Mouse (Mus musculus): ENCODE measurements around the gene Tcte1.

Tcte1 gene

DNA sequence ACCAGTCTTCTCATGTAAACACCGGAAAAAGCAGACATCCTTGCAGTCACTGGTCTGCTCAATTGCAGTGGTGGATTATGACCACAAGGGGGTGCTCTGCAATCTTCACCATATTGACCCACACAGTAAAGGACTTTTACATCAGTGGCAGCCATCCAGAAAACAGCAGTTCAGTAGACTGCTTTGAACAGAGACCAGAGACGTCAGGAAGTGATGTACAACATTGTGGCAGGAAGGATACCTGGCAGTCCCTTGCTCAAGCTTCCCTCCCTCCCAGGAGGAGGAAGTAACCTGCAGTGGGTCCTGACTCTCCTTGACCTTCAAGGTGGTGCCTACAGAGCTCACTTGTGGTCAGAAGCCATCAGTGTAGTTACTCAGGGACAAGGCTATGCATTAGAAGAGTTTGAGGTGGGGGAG is 58.3 kb downstream of the Tcte1 start:
- in situ Hi-C loops (cut with MboI, MseI), result loop anchor here in 1 of 2 experiments (5.0 kb wide), 1 partner anchor 46 kb away; no protein-coding TSS in a partner anchor

DNA sequence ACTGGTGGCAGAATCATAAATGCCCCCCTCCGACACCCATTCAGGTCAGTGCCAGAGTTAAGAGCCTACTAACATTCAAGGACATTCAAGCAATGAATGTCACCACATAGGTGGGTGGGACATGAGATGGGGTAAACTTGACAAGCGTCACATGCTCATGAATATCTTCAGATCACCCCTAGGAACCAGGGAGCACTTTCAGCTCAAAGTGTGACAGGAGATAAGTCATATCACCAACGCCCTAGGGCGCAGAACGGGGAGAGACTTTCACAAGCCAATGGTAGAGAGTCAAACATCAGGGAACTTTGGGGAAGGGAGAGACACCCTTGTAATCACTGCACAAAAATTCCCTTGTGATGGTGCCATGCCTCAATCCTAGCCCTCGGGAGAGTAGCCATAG is 59.0 kb downstream of the Tcte1 start:
- in situ Hi-C loops (cut with MboI, MseI), result loop anchor here in 1 of 2 experiments (5.0 kb wide), 1 partner anchor 45 kb away; no protein-coding TSS in a partner anchor

DNA sequence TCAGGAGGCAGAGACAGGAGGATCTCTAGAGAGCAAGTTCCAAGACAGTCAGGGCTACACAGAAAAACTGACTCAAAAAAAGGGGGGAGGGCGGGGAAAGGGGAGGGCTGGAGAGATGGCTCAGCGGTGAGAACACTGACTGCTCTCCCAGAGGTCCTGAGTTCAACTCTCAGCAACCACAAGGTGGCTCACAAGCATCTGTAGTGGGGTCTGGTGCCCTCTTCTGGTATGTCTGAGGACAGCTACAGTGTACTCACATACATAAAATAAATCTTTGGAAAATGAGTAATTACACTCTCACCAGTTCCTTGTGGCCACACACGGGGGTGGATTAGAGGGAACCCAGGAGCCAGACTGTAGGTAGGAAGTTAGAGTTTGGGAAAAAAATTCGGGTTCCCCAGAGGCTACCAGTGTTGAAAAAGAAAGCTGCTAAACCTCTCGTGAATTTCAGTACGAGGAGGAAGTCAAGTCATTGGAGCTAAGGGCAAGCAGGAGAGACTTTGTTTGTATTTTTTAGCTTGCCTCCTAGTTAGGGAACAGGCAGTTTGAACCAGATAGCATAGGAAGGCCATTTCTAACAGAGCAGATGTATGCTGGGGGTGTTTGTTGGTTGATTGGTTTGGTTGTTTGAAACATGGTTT is 59.6 kb downstream of the Tcte1 start:
- in situ Hi-C loops (cut with MboI, MseI), result loop anchor here in 1 of 2 experiments (5.0 kb wide), 1 partner anchor 44 kb away; no protein-coding TSS in a partner anchor

DNA sequence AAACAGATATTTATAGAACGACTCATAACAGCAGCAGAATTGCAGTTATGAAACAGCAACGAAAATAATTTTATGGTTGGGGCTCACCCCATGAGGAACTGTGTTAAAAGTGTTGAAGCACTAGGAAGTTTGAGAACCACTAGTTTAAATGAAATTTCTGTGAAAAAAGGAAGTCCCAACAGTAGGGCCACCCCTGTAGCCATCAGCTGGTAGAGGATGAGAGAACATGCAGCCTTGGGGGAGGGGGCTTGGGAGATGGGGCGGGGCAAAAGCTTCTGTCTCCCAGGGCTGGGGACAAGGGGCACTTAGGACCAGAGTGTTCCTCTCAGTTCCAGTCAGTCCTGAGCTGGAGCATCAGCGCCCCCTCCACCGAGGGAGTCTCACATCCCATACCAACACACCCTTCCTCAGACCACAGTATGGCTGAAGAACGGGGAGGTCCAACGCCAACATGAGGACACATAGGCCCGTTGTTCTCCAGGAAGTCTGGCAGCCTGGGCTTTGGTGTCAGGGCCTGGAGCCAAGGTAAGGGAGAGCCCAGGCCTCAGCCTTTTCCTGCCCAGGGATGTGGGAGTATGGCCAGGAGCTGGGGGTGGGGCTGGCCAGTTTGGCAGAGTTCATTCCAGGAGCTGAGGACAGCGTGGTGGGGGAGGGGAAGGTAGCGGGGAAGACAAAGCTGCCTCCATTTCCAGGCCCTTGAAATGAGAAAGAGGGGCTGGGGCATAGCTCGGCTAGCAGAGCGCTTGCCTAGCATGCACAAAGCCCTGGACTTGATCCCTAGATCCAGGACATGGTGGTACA is 61.1 kb downstream of the Tcte1 start:
- in situ Hi-C loops (cut with MboI, MseI), result loop anchor here in 1 of 2 experiments (5.0 kb wide), 1 partner anchor 43 kb away; no protein-coding TSS in a partner anchor

DNA sequence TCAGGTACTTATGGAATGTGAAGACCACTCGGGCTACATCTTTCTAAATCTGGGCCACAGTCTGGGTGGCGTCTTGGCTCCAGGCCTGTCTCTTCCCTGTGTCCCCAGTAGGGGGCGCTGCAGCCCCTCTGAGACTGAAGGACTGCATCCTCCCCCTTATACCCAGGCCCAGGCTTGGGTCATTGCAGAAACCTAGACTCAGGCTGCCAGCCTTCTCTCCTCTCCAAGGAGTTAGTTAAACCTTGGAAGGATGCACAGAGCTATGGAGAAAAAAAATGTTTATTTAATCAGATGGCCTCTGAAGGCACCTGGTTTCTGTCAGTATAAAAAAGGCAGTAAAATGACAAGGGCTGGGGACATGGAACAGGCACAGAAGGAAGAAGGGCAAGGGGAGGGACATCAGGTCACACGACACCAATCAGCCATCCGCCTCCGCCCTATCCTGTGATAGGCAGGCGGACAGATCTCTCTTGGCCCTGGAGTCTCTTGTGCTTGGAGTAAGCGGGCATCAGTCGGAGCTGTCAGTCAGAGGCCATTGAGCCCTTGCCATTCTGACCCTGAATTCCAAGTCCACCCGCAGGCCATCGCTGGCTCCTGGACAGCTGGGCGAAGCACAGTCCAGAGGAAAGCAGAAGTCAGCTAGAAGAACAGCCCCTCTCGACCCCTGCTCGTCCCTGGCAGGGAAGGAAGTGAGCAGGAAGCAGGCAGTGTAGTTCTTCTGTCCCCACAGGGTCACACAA is 61.9 kb downstream of the Tcte1 start:
- in situ Hi-C loops (cut with MboI, MseI), result loop anchor here (5.0 kb wide), 2 partner anchors 42 to 52 kb away; no protein-coding TSS in a partner anchor

DNA sequence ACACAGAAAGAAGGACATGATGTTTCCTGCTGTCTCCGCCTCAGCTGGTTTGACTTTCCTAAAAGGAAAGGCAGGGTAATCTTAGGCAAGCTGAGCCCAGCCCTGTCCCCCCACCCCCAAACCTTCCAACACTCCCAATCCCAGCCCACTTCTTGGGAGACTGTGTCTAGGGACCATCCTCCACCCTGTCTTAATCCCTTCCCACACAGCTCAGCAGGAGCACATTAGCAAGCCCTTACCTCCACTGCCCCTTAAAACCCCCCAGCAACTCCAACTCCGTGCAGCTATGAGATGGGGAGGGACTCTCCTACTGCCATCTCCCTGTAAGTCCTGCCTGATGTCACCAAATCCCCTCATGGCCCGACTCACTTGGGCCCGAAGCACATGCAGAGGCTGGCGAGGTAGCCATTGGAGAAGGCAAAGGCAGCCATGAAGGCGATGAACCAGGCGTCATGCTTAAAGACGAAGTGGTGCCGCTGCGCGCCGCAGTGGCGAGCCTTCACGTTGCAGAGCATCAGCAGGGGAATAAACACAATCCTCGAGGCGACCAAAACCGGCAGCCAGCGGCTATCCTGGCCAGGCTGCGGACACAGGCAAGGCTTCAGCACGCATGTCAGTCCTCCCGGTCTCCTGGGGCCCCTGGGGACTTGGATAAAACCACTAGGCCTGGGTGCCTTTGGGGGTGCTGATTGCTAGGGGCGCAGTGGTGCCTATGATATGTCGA is 62.7 kb downstream of the Tcte1 start:
- in situ Hi-C loops (cut with MboI, MseI), result loop anchor here in 1 of 2 experiments (5.0 kb wide), 1 partner anchor 51 kb away; no protein-coding TSS in a partner anchor

DNA sequence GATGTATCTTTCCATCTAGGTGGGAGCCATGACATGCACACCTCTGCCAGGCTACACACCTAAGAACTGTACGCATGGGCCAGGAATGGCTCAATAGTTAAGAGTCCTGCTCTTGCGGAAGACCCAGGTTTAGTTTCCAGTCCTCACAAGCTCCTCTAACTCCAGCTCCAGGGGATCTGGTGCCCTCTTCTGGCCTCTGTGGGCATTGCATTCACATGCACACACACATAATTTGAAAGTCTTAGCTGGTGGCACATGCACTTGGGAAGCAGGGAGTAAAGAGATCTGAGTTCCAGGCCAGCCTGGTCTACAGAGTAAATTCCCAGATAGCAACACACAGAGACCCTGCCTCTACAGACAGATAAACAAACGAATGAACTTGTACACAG is 63.2 kb downstream of the Tcte1 start:
- in situ Hi-C loops (cut with MboI, MseI), result loop anchor here in 1 of 2 experiments (5.0 kb wide), 1 partner anchor 51 kb away; no protein-coding TSS in a partner anchor

DNA sequence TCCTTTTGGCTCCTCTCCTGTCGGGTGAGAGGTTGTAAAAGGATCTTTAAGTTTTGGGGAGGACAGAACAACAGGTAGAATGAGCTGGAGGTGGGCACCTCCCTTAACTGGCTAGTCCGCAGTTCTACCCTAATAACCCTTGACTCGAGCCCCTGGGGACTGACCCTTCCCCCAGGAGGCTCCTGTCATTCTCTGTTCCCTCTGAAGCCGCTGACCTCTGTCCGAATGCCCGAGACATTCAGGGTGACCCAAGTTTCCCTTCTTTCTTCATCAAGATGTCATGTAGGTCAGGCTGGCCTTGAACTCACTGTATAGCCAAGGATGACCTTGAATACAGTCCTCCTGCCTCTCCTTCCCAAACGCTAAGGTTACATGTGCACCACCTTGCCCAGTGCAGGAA is 65.1 kb downstream of the Tcte1 start:
- in situ Hi-C loops (cut with MboI, MseI), result loop anchor here in 1 of 2 experiments (5.0 kb wide), 1 partner anchor 49 kb away; no protein-coding TSS in a partner anchor

DNA sequence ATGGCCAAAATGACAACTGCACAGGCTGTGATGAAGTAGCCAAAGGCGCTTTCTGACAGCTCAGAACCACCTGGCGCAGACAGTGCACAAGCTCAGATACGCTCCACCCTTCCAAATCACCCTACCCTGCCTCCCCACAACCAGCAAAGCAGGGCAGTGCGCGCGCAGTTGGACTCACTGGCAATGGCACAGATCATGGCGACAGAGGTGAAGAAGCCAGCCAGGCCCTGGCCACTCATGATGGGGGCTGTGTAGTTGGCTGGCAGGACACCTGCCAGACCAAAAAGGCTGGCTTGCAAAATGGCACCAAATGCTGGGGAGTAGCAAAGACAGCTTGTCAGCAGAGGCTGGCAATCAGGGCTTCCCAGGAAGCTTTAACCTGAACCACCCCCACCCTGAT is 66.0 kb downstream of the Tcte1 start:
- in situ Hi-C loops (cut with MboI, MseI), result loop anchor here in 1 of 2 experiments (5.0 kb wide), 1 partner anchor 48 kb away; no protein-coding TSS in a partner anchor

DNA sequence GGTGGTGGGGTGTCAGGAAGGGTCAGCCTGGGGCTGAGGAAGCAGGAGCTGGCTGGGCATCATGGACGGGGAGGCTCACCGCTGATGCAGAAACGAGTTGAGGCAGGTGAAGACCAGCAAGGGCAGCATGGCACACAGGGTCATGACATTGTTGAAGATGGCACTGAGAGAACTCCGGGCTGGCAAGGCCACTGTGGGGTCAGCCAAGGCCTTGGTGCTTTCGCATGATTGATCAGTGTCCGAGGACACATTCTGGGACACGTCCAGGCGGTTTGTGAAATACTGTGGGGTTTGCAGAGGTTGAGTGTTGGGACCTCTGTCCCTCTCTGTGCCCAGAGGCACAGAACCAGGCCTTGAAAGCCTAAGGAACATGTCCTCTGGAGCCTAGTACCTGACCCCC is 66.6 kb downstream of the Tcte1 start:
- in situ Hi-C loops (cut with MboI, MseI), result loop anchor here in 1 of 2 experiments (5.0 to 10.0 kb wide), 2 partner anchors 47 to 1625 kb away; no protein-coding TSS in a partner anchor

DNA sequence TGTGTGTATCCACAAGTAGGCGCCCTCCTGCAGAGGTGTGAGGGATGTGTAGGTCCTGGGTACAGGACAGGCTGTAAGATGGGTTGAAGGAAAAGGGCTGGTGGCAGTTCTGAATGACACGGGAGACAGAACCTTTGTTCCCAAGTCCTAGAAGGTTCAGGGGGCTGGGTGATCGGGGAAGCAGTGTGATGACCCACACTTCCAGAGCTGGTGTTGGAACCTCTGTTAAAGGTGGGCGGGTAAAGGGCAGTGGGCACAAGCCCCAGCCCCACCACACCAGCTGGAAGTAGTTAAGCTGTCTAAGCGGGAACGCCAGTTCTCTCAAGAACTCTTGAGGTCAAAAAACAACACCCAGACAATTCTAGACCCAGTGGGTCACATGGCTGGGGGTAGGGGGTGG is 67.2 kb downstream of the Tcte1 start:
- in situ Hi-C loops (cut with MboI, MseI), result loop anchor here in 1 of 2 experiments (10.0 kb wide), 1 partner anchor 1624 kb away; no protein-coding TSS in a partner anchor

DNA sequence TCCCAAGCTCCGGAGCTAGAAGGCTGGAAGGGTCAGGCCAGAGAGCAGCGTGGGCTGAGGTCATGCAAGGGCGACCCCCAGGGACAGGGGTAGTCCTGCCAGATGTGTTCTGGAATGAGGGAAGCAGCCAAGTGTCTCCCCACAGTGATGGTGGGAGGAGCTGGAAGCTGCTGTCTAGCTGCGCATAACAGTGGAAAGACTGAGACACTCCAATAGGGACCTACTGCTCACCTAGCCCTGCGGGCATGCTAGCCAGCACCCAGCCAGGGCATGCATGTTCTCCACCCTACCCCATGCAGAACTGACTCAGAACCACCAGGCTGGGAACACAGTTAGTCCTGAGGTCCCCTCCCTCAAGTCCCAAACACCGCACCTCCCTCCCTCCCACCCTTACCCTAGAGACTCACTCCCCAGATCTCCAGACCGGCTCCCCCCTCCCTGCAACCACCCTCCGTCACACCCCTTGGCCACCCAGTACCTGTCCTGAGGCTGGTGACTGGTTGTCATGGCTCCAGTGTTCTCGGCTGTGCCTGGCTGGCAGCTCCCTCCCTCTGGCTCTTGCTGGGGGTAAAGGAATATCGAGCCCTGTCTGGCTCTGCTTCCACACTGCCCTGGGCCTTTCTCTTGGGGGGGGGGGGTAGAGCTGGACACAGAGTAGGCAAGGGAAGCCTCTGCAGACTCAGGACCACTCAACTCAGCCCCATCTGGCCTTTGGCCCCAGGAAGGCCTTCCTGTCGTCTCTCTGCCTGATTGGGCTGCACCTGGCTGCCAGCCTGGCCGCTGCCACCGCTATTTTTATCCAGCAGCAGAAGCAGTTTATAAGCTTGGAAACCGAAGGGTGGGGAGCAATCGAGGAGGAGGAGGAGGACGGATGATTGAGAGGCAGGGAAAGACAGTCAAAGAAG is 68.7 kb downstream of the Tcte1 start:
- in situ Hi-C loops (cut with MboI, MseI), result loop anchor here in 1 of 2 experiments (10.0 kb wide), 1 partner anchor 1623 kb away; no protein-coding TSS in a partner anchor

Measured in T-helper 17 cell (primary cell).